Mouse (Mus musculus) cerebellum, adult 8-10 months (tissue): ENCODE data around the gene Enkur.
"Not testable (repeated sequence)": the region's sequence is repeated elsewhere in the genome, so short reads cannot be mapped to it uniquely, and the experiment has no call there.

ENCODE experiments used
- DNase-seq: peaks from one replicate; pipeline ENCODE4 v3.0.0; 2022

Gene Enkur

GRCm38 (mm10) chr2:21204912-21205830 is at the start of gene Enkur, which contains the start of gene Thnsl1:
Gene Enkur, minus strand, starts transcription at chr2:21205365.
Gene Thnsl1, plus strand, starts transcription at chr2:21205724.
- DNase-seq, result peak; percentile 99

- DNase-seq, result no peak
Observed at GRCm38 (mm10) chr2:21254308-21254707, 49.1 kb upstream of the Enkur start.

- no peak for DNase-seq
Observed at GRCm38 (mm10) chr2:21253644-21254043, 48.5 kb upstream of the Enkur start.

GRCm38 (mm10) chr2:21245477-21246102 is 40.4 kb upstream of the Enkur start:
- DNase-seq, result no peak

GRCm38 (mm10) chr2:21244986-21245385 is 39.8 kb upstream of the Enkur start:
- DNase-seq, result no peak

- DNase-seq, result not testable (repeated sequence)
Observed at GRCm38 (mm10) chr2:21244104-21244503, 38.9 kb upstream of the Enkur start.

GRCm38 (mm10) chr2:21236846-21237245 is 31.7 kb upstream of the Enkur start:
- peak; percentile 16 for DNase-seq

GRCm38 (mm10) chr2:21235844-21236386 is 30.8 kb upstream of the Enkur start:
- no peak for DNase-seq

GRCm38 (mm10) chr2:21234871-21235648 is 29.9 kb upstream of the Enkur start:
- DNase-seq, result peak; percentile 47

GRCm38 (mm10) chr2:21231147-21231546 is 26.0 kb upstream of the Enkur start:
- DNase-seq, result no peak

- no peak for DNase-seq
Observed at GRCm38 (mm10) chr2:21230276-21230675, 25.1 kb upstream of the Enkur start.

GRCm38 (mm10) chr2:21222453-21223384 is 17.6 kb upstream of the Enkur start:
- DNase-seq, result no peak

- DNase-seq, result no peak
Observed at GRCm38 (mm10) chr2:21215284-21215683, 10.1 kb upstream of the Enkur start.

GRCm38 (mm10) chr2:21214322-21214721 is 9.2 kb upstream of the Enkur start:
- DNase-seq, result no peak

GRCm38 (mm10) chr2:21211361-21211760 is 6.2 kb upstream of the Enkur start:
- no peak for DNase-seq

- DNase-seq, result no peak
Observed at GRCm38 (mm10) chr2:21206278-21206677, 1.1 kb upstream of the Enkur start.

GRCm38 (mm10) chr2:21205831-21206159 is 630 bp upstream of the Enkur start:
- DNase-seq, result no peak

GRCm38 (mm10) chr2:21202754-21203153 is 2.4 kb downstream of the Enkur start:
- DNase-seq, result no peak

GRCm38 (mm10) chr2:21199051-21199450 is 6.1 kb downstream of the Enkur start:
- DNase-seq, result no peak

GRCm38 (mm10) chr2:21195233-21195632 is 9.9 kb downstream of the Enkur start:
- DNase-seq, result no peak

GRCm38 (mm10) chr2:21191232-21191631 is 13.9 kb downstream of the Enkur start:
- no peak for DNase-seq

GRCm38 (mm10) chr2:21188610-21189009 is 16.6 kb downstream of the Enkur start:
- no peak for DNase-seq
